10 mouse cellular contexts compared by ENCODE assay signal in the genomic region with DNA sequence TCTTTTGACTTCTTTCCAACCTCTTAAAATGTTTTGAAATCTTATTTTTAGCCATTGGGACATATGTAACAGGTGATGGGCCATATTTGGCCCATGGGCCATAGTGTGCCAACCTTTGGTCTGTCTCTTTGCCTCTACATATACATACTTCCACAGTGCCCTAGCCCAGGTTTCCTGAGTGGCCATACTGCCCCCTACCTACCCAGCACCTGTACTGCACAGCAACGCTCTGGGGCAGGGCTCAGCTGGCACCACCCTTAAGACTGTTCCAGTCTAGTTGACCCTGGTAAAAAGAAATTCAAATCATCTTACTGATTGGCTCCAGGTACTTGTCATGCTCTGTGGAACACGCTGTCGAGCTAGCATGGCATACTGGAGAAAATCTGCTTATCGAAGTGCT. TPM values are rescaled to one million over a fixed set of nuclear protein-coding genes. Genes with fewer than 3 reads are reported as not detected.
A peak's percentile ranks its signal among the peaks of the same experiment; 100 is the strongest.
DNase-seq lines count a peak whose midpoint lies in the region; ATAC-seq and TF ChIP-seq lines count a peak whose summit lies in the region.
"Had no signal": no experiment of that assay in that cellular context is flagged by ENCODE, and none has a peak within 500 bp of the region (broad histone marks: within the 10 kb centered on the region; RNA-seq: fewer than 3 reads in every experiment).

No protein-coding gene starts in this region.

- TF ChIP-seq POLR2A in lung, adult 2 months (IDR thresholded peaks at IDR 0.05; ENCODE audit: borderline replicate concordance, extremely low read depth, low read depth, low read length), result no peak

- no peak overlapping the region for H3K27ac ChIP-seq in heart, postnatal 0 days (ENCODE audit: low read depth)
- H3K27ac ChIP-seq in hindbrain, postnatal 0 days, result no peak overlapping the region
- H3K27ac ChIP-seq: limb, embryonic 15.5 days; stomach, embryonic 15.5 days had no signal

- 46% methylated on average over 4 of the region's 4 CpGs for WGBS in heart, postnatal 0 days
- WGBS in lung, adult 2 months, result 65% methylated on average over 4 of the region's 4 CpGs
- WGBS in hindbrain, postnatal 0 days, result 53% methylated on average over 4 of the region's 4 CpGs

- H3K36me3 ChIP-seq in heart, postnatal 0 days (replicated peaks; ENCODE audit: control insufficient read depth, insufficient read depth, low read length), result no peaks in the 10 kb centered on the region
- H3K36me3 ChIP-seq in hindbrain, postnatal 0 days (ENCODE audit: insufficient read depth, low read length), result no peaks in the 10 kb centered on the region
- H3K36me3 ChIP-seq: limb, embryonic 15.5 days; stomach, embryonic 15.5 days had no signal

- TF ChIP-seq EP300 in heart, postnatal 0 days (IDR thresholded peaks at IDR 0.05; ENCODE audit: low read depth), result no peak

- no peaks in the 10 kb centered on the region for H3K4me1 ChIP-seq in heart, postnatal 0 days (ENCODE audit: control insufficient read depth, insufficient read depth)
- H3K4me1 ChIP-seq in lung, adult 2 months (ENCODE audit: control insufficient read depth, insufficient read depth, low read length), result no peaks in the 10 kb centered on the region
- no peaks in the 10 kb centered on the region for H3K4me1 ChIP-seq in hindbrain, postnatal 0 days (ENCODE audit: insufficient read depth, low read length)
- H3K4me1 ChIP-seq: limb, embryonic 15.5 days; stomach, embryonic 15.5 days had no signal

- intact Hi-C loops in heart, postnatal 10 days (cut with DNase I), result no loop called here
- intact Hi-C loops in heart, postnatal 25 days (cut with DNase I), result no loop called here

- DNase-seq in heart, postnatal 0 days (ENCODE audit: low spot score), result no peak
- no peak for DNase-seq in heart, postnatal 10 days
- peak; percentile 4 for DNase-seq in lung, adult 2 months
- DNase-seq in lung, adult 18-20 months, result no peak
- DNase-seq in NIH3T3 (ENCODE audit: low read depth), result peak; percentile 3
- peak; percentile 11 for DNase-seq in hindbrain, postnatal 0 days (ENCODE audit: low spot score)
- no peak for DNase-seq in heart, postnatal 25 days (ENCODE audit: low spot score)
- DNase-seq: gastrocnemius, postnatal 14 days had no signal

- no peak overlapping the region for H3K4me3 ChIP-seq in heart, postnatal 0 days (ENCODE audit: low read depth, low read length)
- no peak overlapping the region for H3K4me3 ChIP-seq in lung, adult 2 months (replicated peaks; ENCODE audit: extremely low read depth, low read depth, low read length)
- no peak overlapping the region for H3K4me3 ChIP-seq in hindbrain, postnatal 0 days (ENCODE audit: low read length)
- H3K4me3 ChIP-seq: limb, embryonic 15.5 days; stomach, embryonic 15.5 days had no signal

- no peak overlapping the region for H3K9ac ChIP-seq in heart, postnatal 0 days (replicated peaks; ENCODE audit: low read depth, low read length)
- no peak overlapping the region for H3K9ac ChIP-seq in hindbrain, postnatal 0 days (replicated peaks; ENCODE audit: low read length)
- H3K9ac ChIP-seq: limb, embryonic 15.5 days; stomach, embryonic 15.5 days had no signal

- no peak overlapping the region for H3K4me2 ChIP-seq in heart, postnatal 0 days (ENCODE audit: low read depth, low read length)
- no peak overlapping the region for H3K4me2 ChIP-seq in hindbrain, postnatal 0 days (ENCODE audit: low read depth, low read length)
- H3K4me2 ChIP-seq: limb, embryonic 15.5 days; stomach, embryonic 15.5 days had no signal

- H3K27me3 ChIP-seq in heart, postnatal 0 days (ENCODE audit: control insufficient read depth, insufficient read depth, low read length), result no peaks in the 10 kb centered on the region
- no peaks in the 10 kb centered on the region for H3K27me3 ChIP-seq in hindbrain, postnatal 0 days (ENCODE audit: insufficient read depth, low read length)

- no peaks in the 10 kb centered on the region for H3K9me3 ChIP-seq in heart, postnatal 0 days (replicated peaks; ENCODE audit: control insufficient read depth, low read length)
- no peaks in the 10 kb centered on the region for H3K9me3 ChIP-seq in hindbrain, postnatal 0 days (ENCODE audit: low read length)
- H3K9me3 ChIP-seq: limb, embryonic 15.5 days; stomach, embryonic 15.5 days had no signal

- peak; percentile 28 for TF ChIP-seq CTCF in heart, postnatal 0 days (IDR thresholded peaks at IDR 0.05; ENCODE audit: low read depth)
- TF ChIP-seq CTCF in lung, adult 2 months (IDR thresholded peaks at IDR 0.05; ENCODE audit: insufficient read depth, low read length), result peak; percentile 35; the same call in 1 of the 2 replicates
- TF ChIP-seq CTCF in hindbrain, postnatal 0 days (IDR thresholded peaks at IDR 0.05; ENCODE audit: low read depth), result peak; percentile 51

- ATAC-seq in heart, postnatal 0 days (ENCODE audit: insufficient read depth, low read depth), result no peak
- peak; percentile 69; the same call in 1 of the 2 replicates for ATAC-seq in hindbrain, postnatal 0 days

RNA-seq across cellular contexts. Expression of a gene that starts 53.5 kb away (rescaled TPM):
- 24.1 and 28.8 TPM in 2 replicates for total RNA-seq in heart, postnatal 0 days (2014; rRNA removed; ENCODE audit: low replicate concordance)
- polyA plus RNA-seq in heart, postnatal 0 days (2015; fragmentation: Nextera tagmentation; extraction: Ambion mirVana), result 27.3 and 28.9 TPM in 2 replicates
- 10 to 100 TPM; 28.3 to 28.4 TPM for total RNA-seq in heart, postnatal 10 days (2021)
- 5.8 and 10.2 TPM in 2 replicates for polyA plus RNA-seq in lung, adult 2 months (2012; rRNA removed)
- 42.1 and 48.2 TPM in 2 replicates for total RNA-seq in hindbrain, postnatal 0 days (2014; rRNA removed)
- 79.4 and 83.7 TPM in 2 replicates for polyA plus RNA-seq in hindbrain, postnatal 0 days (2015; fragmentation: Nextera tagmentation; extraction: Ambion mirVana)
- 10 to 100 TPM; 27.8 to 28.0 TPM for total RNA-seq in heart, postnatal 25 days (2021)

Comparison
In these comparisons a context has a peak if more than half of its experiments do, and no peak if none do; other contexts are left out.
1. DNase-seq: peak in lung, adult 2 months (single experiment), NIH3T3 (single experiment) and hindbrain, postnatal 0 days (single experiment); none in heart, postnatal 0 days (single experiment), heart, postnatal 10 days (0 of 2), lung, adult 18-20 months (0 of 2) and heart, postnatal 25 days (single experiment).
2. Peak in every context shown above with its lines, with median percentiles within 50 percentile points of each other: CTCF ChIP-seq.